Mouse (Mus musculus) left cerebral cortex, adult 6 months (tissue): Measurements from ENCODE around the gene Mxi1. TPM values are rescaled to one million over a fixed set of nuclear protein-coding genes. Genes with fewer than 3 reads are reported as not detected.

Experiments
- long read RNA-seq, 2 experiments: library from polyadenylated mRNA; unstranded; transcript quantifications; one replicate each; pipeline ENCODE4 v2.0.0; 2019 to 2020
- polyA plus RNA-seq: library from polyadenylated mRNA; unstranded; fragments of <200 nt; fragmentation: Nextera tagmentation; gene quantifications from 2 replicates; pipeline ENCODE4 v1.2.3, GENCODE M21; 2021

Mxi1 gene
- polyA plus RNA-seq: 26.1 and 34.4 TPM in 2 replicates
- long read RNA-seq, experiment 1, full-length matches to known transcripts: 145 of 224 reads
- long read RNA-seq, experiment 1, partial matches to known transcripts: 22 of 224 reads
- long read RNA-seq, experiment 1, other reads (novel, unspliced or antisense): 57 of 224 reads
- long read RNA-seq, experiment 2, full-length matches to known transcripts: 17 of 41 reads
- long read RNA-seq, experiment 2, partial matches to known transcripts: 3 of 41 reads
- long read RNA-seq, experiment 2, other reads (novel, unspliced or antisense): 21 of 41 reads

GRCm38 (mm10) chr19:53310348-53310747, at the start of gene Mxi1:
Gene Mxi1 (plus strand): TSS chr19:53310518.

GRCm38 (mm10) chr19:53371666-53372065, 61.3 kb downstream of the Mxi1 start, which contains the start of gene Gm10197:
Gene Gm10197 (minus strand): TSS chr19:53371766.

GRCm38 (mm10) chr19:53390495-53391007, 80.2 kb downstream of the Mxi1 start, which contains the start of gene Smndc1:
Gene Smndc1 (minus strand): TSS chr19:53390578.

Other genes with a start within 250 kb of the Mxi1 start
- gene Add3, start 170.1 kb upstream of the Mxi1 start, polyA plus RNA-seq: 27.7 and 31.1 TPM in 2 replicates
- gene Gm10197, start 61.2 kb downstream of the Mxi1 start, polyA plus RNA-seq: 5.5 and 12.5 TPM in 2 replicates
- 19.6 and 37.7 TPM in 2 replicates for gene Smndc1, start 80.1 kb downstream of the Mxi1 start, polyA plus RNA-seq
- 3.0 and 14.5 TPM in 2 replicates for gene Dusp5, start 218.6 kb downstream of the Mxi1 start, polyA plus RNA-seq